Mouse (Mus musculus) lung, postnatal 36 days (tissue): ENCODE results near the gene Ephx1.
"Not testable (repeated sequence)": the region's sequence is repeated elsewhere in the genome, so short reads cannot be mapped to it uniquely, and the experiment has no call there.

Source experiments
- DNase-seq: peaks from one replicate; pipeline ENCODE4 v3.0.0; 2022; ENCODE audit warnings: mixed read lengths

The Ephx1 gene

DNA sequence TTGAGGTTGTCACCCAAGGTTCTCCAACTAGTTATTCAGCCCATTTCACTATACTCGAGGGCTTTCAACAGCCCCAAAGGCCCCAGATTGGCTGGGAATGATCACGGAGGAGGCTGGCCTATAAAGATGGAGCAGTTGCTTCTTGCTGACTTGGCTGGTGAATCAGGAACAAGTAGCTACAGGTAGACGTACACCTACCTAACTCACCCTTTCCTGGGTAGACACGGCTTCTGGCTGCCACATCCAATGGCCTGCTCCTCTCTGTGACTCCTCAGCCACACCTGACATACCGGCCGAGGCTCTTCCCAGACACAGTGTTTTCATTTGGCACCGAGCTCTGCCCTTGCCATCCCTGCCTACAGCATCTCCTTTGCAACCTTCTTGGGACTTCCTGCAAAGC, 53.4 kb downstream of the Ephx1 start:
- DNase-seq: no peak

GRCm38 (mm10) chr1:180966542-180966941, 54.2 kb downstream of the Ephx1 start:
- DNase-seq: peak; percentile 66

DNA sequence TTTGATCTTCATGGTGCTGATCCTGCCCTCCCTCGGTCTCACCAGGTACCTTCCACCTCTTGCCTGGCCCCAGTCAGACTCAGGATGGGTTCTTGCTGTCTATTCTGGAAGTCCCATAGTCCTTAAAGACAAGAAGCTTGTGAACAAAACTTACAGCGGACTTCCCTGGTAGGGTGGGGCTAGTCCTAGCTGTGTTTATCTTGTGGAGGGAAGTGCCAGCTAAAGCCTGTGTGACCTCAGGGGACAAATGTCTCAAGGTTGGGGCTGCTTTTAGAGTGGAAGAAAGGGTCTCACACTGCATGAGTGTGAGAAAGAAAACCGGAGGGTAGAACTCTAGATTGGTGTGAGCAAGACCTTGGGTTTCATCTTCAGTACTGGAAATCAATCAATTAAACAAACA, 54.9 kb downstream of the Ephx1 start:
- DNase-seq: no peak

DNA sequence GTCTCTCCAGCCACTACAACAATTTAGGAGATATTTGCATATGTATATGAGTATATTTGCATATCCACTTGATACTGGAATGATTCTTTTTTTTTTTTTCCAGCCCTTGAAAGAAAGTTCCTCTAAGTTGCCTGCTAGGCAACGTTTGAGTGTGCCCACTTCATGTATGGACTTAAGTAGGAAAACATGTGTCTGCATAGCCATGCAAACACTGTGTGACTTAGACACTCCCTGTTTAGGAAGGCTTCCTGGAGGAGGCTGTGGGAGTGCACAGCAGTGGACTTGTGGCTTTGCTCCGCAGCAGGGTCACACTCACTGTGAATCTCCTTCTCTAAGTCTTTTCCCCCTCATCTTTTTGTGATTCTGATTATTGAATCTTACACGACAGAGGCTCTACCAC, 61.9 kb downstream of the Ephx1 start:
- no peak for DNase-seq

- DNase-seq: peak; percentile 53
Measured at GRCm38 (mm10) chr1:180957989-180958388, 62.7 kb downstream of the Ephx1 start.

DNA sequence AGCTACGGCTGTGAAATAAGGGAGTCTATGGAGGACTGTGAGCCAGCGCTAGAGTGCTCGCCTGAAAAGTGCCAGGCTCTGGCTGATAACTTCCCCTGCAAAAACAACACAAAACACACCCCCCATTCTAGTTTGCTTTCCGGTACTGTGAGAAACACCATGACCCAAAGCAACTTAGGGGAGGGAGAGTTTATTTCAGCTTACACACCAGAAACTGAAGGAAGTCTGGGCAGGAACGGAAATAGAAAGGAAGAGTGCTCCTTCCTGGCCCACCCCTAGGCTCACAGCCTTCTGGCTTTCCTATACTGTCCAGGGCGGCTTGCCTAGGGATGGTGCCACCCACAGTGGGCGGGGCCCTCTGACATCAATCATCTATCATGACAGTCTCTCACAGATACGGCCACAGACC, 63.7 kb downstream of the Ephx1 start:
- peak; percentile 87 for DNase-seq

- DNase-seq: no peak
Measured at GRCm38 (mm10) chr1:180956401-180956800, 64.3 kb downstream of the Ephx1 start.

DNA sequence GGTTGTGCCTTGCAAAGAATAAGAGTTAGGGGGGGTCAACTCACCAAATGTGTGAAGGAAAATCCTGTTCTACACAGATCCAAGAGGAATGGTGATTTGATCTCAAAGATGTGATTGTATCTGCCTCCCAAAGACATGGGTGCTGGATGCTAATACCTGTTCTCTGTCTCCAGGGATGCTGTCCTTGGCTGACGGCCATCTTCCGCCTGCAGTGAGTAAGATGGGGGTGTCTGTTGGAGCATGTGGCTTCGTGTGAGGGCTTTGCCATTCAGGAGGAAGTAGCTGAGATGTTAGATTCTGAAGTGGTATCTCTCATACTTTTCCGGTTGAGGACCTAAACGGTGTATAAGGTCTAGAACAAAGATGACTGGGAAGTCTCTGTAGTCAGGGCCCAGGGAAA, 67.9 kb downstream of the Ephx1 start:
- no peak for DNase-seq

DNA sequence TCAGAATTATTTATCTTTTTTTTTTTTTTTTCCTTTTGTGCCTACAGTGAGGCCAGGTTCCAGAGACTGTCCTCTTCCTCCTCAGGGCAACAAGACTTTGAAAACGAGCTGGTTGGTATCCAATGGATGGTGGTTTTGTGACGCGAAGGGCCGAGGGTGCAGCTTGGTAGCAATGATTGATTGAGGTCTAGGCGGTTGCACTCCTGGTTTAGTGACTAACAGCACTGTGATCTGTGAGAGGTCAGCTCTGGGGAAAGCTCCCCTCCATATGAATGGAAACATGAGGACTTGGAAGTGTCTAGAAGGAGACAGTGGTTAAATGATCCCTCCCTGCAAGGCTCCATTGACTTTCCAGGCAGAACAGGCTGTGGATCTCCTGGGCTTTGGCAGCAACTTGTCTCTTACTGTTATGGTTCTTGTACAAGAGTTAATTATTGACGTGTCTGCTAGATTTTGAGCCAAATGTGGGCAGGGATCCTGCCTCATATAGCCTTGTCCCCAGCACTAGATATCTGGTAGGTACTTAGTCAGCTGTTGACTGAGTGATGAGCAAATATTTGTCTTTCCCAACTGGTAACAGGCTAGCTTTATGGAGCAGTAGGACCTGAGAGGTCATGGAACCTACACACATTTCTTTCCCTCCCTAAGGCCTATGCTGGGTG, 68.5 kb downstream of the Ephx1 start:
- DNase-seq: peak; percentile 83

- no peak for DNase-seq
Measured at GRCm38 (mm10) chr1:180946448-180946847, 74.3 kb downstream of the Ephx1 start.

GRCm38 (mm10) chr1:180945001-180945980, 75.4 kb downstream of the Ephx1 start:
- peak; percentile 77 for DNase-seq

GRCm38 (mm10) chr1:180944553-180944952, 76.2 kb downstream of the Ephx1 start:
- DNase-seq: peak; percentile 60

GRCm38 (mm10) chr1:180943896-180944295, 76.8 kb downstream of the Ephx1 start:
- DNase-seq: no peak

- DNase-seq: no peak
Measured at GRCm38 (mm10) chr1:180943032-180943644, 77.6 kb downstream of the Ephx1 start.

DNA sequence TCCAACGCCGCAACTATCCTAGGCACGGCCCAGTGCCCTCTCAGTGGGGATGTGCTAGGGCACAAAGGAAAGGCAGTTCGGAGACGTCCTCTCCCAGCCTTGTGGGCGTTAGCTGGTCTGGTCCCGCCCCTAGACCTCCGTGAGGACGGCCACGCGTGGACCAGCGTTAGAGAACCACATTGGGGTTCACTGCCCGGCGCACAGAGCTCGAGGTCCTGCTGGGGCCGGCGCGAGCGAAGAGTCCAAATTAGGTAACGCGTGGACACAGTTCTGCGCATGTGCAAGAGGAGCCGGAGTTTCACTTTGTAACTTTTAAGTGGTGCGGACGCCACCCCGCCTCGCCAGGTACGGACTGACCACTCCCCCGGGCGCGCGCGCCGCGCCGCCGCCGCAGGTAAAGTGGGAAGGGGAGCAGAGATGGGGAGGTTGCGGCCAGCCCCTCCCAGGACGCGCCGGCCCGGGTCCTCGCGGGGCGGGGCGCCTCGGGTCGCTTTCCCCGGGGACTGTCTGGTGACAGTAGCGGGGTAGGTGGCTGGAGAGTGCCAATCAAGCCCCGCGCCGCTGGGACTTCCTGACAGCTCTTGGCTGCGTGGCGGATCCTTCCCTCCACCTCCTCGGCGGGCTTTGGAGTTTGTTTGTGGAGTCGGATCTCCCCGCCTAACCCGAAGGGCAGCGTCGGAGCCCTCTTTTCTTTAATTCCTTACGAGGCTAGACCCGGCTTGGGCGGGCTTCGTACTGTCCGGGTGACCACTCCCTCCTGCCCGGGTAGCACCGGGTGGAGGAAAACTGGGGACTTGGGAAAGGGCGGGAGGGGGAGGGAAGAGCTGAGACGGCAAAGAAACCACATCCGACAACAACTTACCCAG, 78.3 kb downstream of the Ephx1 start, which contains the start of gene Tmem63a:
Tmem63a (plus strand) TSS at position 179 of the 866 bp plus-strand sequence.
- DNase-seq: peak; percentile 93

- no peak for DNase-seq
Measured at GRCm38 (mm10) chr1:180941726-180942125, 79.0 kb downstream of the Ephx1 start.

DNA sequence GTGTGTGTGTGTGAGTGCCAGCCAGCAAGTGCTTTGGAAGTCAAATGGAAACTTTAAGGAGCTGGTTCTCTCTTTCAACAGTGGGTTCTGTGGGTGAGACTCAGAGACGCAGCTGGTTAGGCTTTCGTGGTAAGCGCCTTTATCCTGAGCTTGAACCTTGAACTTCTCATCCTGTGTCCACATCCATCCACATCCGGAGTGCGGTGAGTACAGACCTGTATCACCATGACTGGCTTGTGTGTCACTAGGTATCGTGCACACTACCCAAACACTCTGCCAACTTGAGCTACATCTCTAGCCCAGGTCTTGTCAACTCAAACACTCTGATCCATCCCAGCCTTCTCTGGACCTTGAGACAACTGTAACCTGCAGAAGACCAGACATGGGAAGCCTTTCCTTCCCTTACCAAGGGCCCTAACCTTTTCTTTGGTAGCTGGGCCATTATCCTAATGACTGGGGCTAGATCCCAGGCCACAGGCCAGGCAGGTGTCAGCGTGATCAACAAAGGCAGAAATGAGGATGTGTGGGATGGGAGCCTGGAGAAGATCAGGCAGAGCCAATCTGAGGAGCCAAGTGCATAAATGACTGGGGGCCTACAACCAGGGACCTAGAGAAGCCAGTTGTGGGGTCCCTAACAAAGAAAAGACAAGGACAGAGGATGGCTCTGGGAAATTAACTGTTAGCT, 79.8 kb downstream of the Ephx1 start:
- DNase-seq: no peak

GRCm38 (mm10) chr1:180938781-180939180, 81.9 kb downstream of the Ephx1 start:
- DNase-seq: not testable (repeated sequence)

DNA sequence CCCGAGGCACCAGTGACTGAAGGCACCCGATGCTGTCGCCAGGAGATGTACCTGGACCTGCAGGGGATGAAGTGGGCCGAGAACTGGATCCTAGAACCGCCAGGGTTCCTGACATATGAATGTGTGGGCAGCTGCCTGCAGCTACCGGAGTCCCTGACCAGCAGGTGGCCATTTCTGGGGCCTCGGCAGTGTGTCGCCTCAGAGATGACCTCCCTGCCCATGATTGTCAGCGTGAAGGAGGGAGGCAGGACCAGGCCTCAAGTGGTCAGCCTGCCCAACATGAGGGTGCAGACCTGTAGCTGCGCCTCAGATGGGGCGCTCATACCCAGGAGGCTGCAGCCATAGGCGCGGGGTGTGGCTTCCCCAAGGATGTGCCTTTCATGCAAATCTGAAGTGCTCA, 83.1 kb downstream of the Ephx1 start:
- not testable (repeated sequence) for DNase-seq

DNA sequence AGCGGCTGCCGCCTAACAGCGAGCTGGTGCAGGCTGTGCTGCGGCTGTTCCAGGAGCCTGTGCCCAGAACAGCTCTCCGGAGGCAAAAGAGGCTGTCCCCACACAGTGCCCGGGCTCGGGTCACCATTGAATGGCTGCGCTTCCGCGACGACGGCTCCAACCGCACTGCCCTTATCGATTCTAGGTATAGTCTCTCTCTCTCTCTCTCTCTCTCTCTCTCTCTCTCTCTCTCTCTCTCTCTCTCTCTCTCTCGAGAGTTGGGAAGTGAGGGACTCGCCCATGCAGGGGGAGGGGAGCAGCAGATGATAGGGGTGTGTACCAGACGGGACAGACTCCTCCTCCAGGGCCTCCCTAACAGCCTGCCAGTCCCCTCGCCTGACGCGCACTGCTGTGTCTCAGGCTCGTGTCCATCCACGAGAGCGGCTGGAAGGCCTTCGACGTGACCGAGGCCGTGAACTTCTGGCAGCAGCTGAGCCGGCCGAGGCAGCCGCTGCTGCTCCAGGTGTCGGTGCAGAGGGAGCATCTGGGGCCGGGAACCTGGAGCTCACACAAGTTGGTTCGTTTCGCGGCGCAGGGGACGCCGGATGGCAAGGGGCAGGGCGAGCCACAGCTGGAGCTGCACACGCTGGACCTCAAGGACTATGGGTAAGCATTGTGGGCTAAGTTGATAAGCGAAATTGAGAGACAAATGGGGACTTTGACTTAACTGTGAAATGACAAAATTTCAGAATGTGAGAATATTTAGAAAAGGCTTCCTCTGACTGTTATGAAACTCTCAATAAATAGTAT, 83.9 kb downstream of the Ephx1 start:
- DNase-seq: peak; percentile 66
